Mouse (Mus musculus): Measurements from ENCODE around the gene Tac4.
A peak's percentile ranks its signal among the peaks of the same experiment; 100 is the strongest.

Gene Tac4

DNA sequence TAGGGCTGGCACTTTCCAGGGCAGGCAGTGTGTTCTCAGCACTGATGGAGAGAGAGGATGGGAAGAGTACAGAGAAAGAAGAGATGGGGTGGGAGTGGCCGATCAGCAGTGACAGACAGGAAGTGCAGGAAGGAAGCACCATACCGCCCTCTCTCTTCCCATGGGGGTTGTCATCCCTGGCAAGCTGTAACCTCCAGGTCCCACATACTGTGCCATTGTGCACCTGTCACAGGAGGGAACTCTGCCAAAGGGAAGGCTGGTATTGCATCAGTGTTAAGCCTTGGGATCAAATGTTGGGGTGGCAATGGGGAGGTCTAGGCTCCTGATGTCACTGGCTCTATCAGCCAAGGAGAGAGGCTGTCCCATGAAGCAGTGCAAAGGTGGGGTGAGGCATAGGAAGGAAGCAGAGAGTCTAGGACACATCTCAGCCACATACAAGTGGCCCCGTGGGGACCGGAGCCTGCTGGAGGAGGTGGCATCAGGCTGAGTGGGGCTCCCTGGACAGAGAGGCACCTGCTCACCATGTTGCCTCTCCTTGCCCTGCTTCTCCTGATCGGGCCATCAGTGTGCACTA, at the start of gene Tac4:
Gene Tac4, plus strand, starts transcription at position 352 of the 574 bp plus-strand sequence.
- peak; percentile 30 for DNase-seq

GRCm38 (mm10) chr11:95213607-95214006, 47.7 kb upstream of the Tac4 start:
- DNase-seq: peak; percentile 19

DNA sequence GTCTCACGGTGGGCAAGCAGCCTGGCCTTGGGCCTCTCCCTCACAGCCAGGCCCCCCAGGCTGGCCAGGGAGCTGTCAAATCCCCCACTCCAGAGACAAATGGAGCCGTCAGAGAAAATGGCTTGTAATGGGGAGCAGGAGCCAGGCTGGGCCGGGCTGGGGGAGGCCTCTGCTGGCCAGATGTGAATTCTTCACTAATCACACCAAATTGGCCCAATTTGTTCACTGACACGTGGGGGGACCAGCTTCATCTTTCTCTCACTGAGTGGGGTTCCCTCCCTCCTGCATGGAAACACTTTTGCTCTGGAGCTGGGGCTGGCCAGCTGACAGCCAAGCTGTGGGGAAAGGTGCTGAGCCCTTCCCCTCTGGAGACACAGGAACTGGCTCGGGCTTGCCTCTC, 47.0 kb upstream of the Tac4 start:
- peak; percentile 43 for DNase-seq

GRCm38 (mm10) chr11:95216193-95216592, 45.1 kb upstream of the Tac4 start:
- no peak for DNase-seq

- no peak for DNase-seq
Measured at GRCm38 (mm10) chr11:95219111-95219510, 42.2 kb upstream of the Tac4 start.

GRCm38 (mm10) chr11:95223473-95223872, 37.9 kb upstream of the Tac4 start:
- peak; percentile 59 for DNase-seq

- DNase-seq: no peak
Measured at GRCm38 (mm10) chr11:95224124-95224893, 37.0 kb upstream of the Tac4 start.

DNA sequence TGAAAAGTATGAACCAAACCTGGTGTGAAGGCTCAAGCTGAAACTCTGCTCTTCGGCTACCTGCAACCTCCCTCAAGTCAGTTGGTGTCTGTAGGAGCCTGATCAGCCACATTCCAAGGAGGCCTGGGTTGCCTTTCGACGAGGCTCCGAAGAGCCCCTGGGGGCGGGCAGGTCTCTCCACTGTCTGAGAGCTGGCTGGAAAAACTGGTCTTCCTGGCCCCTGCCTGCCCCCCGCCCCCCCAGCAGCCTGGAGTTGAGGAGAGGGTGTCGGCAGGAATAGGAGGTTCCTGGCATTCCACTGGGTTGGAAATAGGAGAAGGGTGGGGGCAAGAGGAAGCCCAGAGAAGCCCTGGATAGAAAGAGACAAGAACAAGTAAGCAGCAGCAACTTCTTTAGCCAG, 35.9 kb upstream of the Tac4 start:
- no peak for DNase-seq

GRCm38 (mm10) chr11:95227467-95227866, 33.9 kb upstream of the Tac4 start:
- no peak for DNase-seq

DNA sequence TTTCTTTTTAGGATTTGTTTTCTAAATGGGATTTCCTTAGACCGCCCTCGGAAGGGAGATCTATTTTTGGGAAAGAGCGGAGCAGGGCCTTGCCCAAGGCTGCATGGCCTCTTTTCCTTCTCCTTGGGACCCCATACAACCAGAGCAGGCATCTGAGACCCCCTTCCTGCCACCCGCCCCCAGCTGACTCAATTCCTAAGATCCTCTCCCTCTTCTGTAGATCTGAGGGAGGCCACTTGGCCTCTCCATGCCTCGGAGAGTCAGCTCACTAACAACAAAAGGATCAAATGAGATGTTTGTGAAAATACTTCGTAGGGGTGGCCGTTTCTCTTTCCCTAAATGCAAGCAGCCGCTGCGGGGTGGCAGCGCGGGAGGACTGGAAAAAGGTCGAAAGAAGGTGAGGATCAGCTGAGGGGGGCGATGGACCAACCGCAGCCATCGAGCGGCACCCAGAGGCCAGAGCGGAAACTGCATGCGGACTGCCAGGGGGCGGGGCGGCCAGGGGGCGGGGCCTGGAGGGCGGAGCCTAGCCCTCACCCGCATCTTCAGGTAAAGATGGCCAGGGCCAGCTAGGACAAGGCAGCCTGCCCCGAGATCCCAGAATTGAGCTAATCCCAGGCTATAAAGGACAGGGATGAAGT, 29.5 kb upstream of the Tac4 start:
- DNase-seq: peak; percentile 78

DNA sequence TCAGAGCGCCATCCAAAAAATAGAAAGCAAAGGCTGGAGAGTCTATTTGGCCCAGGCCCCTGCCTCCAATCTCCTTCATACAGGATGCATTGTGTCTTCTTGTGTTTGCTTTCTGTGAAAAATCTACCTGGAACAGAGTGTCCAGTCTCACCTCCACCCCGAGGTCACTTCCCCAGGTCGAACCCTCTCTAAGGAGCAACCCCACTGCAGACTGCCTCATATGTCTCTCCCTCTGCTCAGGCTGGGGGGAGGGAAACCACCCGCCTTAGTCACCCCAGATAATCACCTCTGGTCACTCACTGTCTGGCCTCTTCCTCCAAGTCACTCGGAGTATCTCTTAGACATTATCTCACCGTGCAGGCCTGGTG, 29.0 kb upstream of the Tac4 start:
- no peak for DNase-seq

GRCm38 (mm10) chr11:95238477-95238876, 22.9 kb upstream of the Tac4 start:
- DNase-seq: no peak

- no peak for DNase-seq
Measured at GRCm38 (mm10) chr11:95242653-95243052, 18.7 kb upstream of the Tac4 start.

DNA sequence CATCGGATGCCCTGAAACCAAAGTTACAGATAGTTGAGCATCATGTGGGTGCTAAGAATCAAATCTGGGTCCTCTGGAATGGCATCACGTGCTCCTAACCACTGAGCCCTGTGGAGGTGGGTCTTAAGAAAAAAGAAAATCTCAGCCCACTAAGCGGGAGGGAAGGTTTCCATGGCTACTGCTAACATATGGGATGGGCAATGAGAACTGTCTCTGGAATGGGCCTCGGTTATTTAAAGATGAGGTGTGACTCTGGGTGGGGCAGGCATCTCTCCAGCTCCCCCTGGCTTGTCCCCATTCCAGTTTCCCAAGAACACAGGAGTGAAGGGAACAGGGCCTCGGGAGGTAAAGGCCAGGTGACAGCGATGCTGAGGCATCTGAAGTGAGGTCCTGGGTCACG, 15.9 kb upstream of the Tac4 start:
- no peak for DNase-seq

- DNase-seq: peak; percentile 65
Measured at GRCm38 (mm10) chr11:95247065-95247464, 14.3 kb upstream of the Tac4 start.

GRCm38 (mm10) chr11:95250110-95250509, 11.2 kb upstream of the Tac4 start:
- DNase-seq: no peak

- peak; percentile 79 for DNase-seq
Measured at GRCm38 (mm10) chr11:95251295-95251694, 10.0 kb upstream of the Tac4 start.

DNA sequence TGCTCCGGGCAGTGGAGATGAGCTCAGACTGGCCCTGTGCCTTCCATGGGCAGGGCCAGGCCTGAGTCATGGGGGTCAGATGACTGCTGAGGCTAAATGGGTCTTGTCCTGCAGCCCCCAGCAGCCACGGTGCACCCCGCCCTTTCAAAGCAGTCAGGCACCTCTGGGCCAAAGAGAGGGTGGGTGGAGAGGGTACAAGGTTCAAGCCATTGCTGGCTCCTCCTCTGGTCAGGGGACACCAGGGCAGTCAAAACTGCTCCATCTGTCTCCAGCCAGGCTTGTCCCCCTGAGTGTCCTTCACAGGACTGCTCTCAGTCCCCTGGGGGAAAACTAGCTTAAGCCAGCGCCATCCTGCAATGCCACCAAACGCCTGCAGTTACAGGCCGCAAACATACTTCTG, 9.2 kb upstream of the Tac4 start:
- no peak for DNase-seq

GRCm38 (mm10) chr11:95254165-95254564, 7.2 kb upstream of the Tac4 start:
- no peak for DNase-seq

- no peak for DNase-seq
Measured at GRCm38 (mm10) chr11:95255747-95256146, 5.6 kb upstream of the Tac4 start.

GRCm38 (mm10) chr11:95257930-95258329, 3.4 kb upstream of the Tac4 start:
- DNase-seq: no peak

DNA sequence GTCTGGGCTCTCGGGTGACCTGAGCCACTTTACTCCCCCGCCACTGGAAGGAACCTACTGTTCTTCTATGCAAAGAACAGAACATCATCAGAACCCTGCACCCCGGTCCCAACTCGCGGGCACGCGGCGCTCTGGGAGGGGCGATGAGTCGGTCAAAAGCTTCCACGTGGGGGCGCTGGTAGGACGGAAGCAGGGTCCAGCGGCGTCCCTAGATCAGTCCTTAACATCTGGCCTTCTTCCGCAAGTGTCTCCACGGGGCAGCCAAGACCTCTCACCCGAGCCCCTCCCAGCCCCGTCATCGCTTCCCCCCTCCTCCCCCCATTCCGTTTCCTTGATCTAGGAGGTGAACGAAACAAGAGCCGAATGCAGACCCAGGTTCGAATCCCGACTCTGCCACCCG, 2.8 kb upstream of the Tac4 start:
- peak; percentile 74 for DNase-seq

- DNase-seq: peak; percentile 90
Measured at GRCm38 (mm10) chr11:95259088-95259849, 2.1 kb upstream of the Tac4 start.

Measured in retina, postnatal 1 day (tissue).